Mouse (Mus musculus) urinary bladder, adult 2 months (tissue): ENCODE data around the gene Rab11fip5. TPM values are rescaled to one million over a fixed set of nuclear protein-coding genes. Genes with fewer than 3 reads are reported as not detected.
A peak's percentile ranks its signal among the peaks of the same experiment; 100 is the strongest.

Experiments
- DNase-seq: peaks from one replicate; pipeline ENCODE4 v3.0.0; 2022; ENCODE audit warnings: low spot score
- polyA plus RNA-seq: library from polyadenylated mRNA; depleted of rRNA; stranded (reverse); fragments of >200 nt; gene quantifications from 2 replicates; pipeline ENCODE4 v1.2.3, GENCODE M21; 2012

Rab11fip5 gene
- polyA plus RNA-seq, 1 experiment, result 58.1 TPM

DNA sequence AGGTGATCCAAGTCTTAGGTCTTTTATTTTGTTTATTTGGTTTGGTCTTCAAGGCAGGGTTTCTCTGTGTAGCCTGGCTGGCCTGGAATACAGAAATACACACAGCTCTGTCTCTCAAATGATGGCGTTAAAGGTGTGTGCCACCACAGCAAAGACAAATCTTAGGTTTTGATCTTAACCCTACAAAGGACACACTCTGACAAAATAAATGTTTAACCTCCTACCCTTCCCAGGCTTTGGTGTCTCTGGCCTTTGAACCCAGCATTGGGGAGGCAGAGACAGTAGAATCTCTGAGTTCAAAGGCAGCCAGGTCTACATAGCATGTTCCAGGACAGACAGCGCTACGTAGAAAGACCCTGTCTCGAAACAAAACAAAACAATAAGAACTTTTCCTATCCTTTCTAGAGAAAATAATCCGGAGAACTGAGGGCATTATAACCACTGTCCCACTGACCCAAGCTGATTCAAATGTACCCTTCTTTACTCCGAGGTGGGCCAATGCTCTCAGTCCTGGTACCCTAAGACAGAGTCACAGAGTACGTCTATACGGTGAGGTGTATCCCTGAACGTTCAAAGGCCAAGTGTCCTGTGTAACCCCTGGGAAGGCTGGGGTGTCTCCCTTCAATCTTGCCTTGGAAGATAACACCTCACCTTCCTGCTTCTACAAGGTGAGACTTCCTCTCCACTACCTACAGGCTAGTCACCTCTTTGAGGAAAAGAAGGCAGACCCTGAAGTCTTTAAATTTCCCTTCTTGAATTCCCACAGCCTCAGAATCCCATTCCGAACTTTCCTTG is 1.2 kb downstream of the Rab11fip5 start:
- DNase-seq, result no peak

DNA sequence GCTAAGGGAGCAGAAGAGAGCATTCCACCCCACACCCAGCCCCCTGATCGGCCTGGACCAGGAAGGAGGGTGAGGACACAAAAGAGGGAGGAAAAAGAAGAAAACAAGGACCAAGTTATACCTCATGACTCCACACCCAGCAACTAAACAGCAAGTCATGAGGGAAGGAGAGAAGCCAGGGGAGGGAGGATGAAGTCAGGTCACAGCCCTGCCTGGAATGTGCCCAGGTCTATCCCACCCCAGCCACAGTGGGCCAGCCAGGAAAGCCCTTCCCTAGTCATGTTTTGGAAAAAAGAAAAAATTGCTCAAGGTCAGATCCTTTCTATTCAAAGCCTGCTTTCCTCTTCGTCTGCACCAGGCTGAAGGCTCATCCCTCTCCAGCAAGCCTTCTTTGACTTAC is 1.9 kb downstream of the Rab11fip5 start:
- no peak for DNase-seq

DNA sequence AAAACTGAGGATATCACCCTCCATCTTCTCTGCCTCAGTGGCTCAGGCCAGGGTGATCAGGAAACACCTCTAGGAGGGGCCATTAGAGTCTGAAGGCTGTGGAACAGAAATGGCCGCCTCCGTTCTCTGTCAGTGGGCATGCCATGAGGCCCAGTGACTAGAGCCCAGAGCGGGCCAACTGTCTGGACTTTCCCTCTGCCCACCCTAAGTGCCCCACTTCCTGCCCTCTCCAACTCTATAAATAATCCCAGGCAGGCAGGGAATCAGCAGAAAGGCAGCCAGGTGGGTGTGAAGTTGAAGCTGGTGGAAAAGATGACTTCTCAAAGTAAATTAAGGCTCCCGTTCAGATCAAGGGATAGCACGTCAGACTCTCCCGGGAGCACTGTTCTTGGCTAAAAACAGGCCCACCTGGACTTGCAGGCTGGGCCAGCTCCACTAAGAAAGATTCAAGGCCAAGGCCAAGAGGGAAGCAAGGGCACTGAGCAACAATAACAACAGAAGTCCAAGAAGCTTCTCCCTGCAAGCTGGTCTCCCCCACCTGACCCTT is 2.5 kb downstream of the Rab11fip5 start:
- DNase-seq, result no peak

DNA sequence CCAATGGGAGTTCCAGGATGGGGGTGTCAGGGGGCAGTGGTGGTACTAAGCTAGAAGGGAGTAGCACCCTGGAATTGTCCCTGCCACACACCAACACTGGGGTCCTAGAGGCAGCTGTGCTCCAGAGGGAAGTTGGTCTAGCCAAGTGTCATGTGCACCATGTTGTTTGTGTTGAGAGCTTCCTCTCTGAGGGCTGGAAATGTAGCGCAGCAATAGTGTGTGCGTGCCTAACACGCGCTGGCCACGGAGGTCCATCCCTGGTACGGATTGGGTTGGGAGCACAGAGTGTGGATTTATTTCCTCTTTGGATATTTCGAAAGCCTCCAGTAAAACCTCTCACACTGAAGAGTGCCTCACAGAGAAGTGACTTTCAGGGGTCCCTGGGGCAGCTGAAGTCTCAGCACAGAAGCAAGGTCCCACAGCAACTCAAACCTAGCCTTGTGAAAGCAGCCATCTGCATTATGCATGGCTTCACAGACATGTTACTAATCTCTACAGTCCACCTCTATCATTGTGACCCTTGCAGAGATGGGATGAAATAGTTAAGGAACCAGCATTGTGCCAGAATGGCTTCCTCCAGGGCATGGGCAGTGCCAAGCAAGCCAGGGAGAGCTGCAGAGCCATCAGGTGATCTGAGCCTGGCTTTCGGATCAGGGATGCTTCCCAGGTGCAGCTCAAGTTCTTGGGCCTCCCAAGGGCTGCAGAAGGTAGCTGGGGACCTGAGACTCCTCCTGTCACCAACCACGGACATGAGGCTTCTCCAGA is 3.6 kb downstream of the Rab11fip5 start:
- no peak for DNase-seq

DNA sequence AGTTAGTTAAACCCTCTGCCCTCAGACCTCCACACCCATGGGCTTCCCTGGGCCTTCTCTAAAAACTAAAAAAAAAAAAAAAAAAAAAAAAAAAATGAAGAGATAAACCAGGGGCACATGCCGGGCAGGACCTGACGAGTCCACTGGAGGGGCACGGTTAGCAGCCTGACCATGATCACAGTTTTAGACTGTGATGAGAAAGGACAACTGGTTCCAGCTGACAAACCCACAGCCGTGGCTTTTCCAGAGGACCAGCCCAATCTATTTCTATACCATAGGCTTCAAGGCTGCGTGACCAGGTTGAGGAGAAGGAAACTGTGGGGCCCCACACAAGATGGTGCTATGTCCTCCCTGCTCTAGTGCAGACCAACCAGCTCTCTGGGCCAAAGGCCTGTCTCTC is 4.4 kb downstream of the Rab11fip5 start:
- no peak for DNase-seq

DNA sequence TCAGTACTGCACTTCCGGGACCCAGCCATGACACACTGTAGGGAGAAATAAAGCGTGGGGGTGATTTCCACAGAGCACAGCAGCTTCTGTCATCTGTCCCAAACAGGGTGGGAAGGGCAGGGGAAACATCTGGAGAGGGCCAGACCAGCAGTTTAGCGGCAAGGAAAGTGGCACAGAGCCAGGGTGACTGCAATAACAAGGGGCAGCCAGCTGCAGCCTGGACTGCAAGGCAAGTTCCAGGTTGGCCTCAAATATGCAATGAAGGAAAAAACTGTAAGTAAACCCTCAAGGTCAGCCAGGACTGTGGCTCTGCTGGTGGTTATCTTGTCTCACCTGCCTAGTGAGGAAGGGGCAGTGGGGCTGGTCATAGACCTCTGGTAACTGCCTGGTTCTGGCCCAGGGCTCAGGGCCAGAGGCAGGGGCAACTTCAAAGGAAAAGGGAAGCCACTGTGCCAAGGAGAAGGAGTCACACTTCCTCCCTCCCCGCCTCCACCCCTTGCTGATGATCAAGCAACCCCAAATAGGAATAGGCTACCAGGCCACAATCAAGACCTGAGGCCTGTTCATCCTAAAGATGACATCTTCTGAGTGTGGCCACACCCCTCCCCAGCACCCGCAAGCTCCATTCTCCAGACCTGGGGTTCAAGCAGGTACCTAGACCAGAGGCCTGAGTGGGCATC is 5.1 kb downstream of the Rab11fip5 start:
- peak; percentile 36 for DNase-seq

DNA sequence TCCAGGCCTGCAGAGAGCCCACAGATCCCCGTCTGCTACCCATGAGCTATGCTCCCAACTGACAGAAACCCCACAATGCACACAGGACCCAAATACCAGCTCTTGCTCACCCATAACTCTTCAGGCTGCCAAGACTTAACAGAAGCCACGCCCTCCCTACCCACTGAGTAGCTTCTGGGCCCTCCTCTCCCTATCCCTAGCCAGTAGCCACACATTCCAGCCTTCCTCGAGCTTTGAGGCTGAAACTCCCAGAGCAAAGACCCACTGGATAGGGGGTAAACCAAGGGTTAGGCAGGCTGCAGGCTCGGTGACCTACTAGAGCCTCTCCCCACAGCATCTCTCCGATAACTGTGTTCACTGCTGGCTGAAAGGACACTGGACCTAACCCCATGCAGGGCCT is 5.7 kb downstream of the Rab11fip5 start:
- DNase-seq, result no peak

DNA sequence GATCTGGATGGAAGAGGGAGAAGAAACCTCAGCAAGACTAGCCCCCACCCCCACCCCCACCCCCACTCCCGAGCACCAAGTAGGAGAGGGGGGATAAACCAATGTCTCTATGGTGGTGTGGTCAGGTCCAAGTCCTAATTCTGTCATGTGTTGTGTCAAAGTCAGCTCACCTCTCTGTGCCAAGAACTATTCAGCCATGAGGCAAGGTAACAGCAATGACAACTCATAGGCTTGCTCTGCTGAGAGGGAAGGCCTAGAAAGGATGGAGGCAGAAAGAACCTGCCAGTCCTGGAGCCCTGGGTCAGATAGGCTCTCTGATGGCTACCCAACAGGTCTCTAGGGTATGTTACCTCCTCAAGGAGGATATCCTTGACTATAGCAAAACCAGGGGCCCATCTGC is 6.3 kb downstream of the Rab11fip5 start:
- no peak for DNase-seq

DNA sequence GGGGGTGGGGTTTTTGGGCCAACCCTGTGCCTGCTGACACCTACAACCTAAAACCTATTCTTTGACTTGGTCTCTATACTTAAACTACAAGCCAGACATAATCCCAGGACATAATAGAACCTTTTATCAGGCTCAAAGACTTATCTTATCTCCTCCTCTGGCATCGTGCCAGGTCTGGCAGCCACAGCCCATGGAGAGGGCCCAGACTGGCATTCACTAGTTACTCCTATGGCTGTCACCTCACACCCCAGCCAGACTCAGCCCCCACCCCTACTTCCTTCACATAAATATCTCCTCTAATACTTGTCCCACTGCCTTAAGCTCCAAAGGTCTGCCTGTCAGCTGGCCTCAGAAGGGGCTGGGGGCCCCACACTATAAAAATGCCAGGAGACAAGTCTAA is 8.0 kb downstream of the Rab11fip5 start:
- DNase-seq, result no peak

DNA sequence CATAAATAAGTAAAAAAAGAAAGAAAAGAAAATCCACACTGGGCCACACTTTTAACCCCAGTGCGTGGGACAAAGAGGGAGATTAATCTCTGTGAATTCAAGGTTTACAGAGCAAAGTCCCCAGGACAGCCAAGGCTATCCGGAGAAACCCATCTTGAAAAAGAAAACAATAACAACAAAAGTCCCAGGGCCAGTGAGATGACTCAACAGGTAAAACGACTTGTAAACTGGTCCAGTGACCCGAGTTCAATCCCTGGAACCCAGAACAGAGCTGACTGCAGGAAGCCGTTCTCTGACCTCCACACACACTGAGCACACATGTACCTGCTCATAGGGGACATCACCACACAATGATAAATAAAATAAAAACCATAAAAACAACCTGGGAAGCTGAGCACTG is 10.0 kb downstream of the Rab11fip5 start:
- DNase-seq, result no peak

DNA sequence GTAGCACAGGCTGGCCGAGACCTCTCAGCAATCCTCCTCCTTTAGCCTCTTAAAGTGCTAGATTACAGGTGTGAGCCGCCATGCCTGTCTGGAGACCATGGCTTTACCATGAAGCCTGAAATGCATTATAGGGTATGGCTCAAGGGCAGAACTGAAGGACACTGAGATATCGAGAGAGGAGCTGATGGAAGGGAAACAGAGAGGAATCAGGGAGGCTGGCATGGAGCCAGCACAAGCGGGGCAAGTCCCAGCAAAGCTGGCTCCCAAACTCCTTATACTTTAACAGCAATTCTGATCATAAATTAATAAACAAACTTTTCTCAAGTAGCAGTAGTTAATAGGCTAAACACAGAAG is 10.6 kb downstream of the Rab11fip5 start:
- no peak for DNase-seq

DNA sequence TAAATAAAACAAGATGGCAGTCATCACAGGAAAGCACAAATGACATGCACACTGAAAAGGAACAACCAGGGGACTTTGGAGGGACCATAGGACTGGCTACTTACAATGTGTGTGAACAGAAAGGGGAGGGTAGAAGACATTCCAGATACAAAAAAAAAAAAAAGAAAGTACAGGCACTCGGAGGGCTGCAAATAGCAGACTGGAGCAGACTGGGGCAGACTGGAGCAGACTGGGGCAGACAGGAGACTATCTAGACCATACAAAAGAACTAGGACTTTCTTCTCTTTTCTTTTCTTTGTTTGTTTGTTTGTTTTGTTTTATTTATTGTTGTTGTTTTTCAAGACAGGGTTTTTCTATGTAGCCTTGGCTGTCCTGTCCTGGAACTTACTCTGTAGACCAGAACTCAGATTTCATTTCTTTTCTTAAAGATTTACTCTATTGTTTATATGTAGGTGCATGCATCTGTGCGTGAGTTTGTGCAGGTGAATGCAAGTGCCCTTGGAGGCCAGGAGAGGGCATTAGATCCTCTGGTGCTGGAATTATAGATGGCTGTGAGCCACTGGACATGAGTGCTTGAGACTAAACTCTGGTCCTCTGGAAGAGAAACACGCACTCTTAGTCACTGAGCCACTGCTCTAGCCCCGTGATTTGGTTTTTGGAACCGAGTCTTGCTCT is 11.1 kb downstream of the Rab11fip5 start:
- no peak for DNase-seq

DNA sequence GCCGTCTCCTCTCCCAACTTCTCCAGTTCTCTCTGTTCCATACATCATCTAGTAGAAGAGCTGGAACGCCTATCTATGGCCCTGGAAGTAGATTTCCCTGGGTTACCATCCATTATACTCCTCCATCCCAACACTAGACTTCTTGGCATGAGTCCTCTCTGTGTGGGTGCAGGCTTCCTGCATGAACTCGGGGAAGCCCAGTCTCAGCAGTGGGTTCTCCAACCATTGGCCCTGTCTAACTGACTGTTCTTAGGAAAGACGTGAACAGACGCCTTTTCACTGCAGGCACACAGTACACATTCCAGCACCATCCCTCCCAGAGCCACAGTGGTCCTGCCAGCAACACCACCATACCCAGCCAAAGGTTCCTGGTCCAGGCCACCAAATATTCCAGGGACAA is 11.8 kb downstream of the Rab11fip5 start:
- peak; percentile 13 for DNase-seq

DNA sequence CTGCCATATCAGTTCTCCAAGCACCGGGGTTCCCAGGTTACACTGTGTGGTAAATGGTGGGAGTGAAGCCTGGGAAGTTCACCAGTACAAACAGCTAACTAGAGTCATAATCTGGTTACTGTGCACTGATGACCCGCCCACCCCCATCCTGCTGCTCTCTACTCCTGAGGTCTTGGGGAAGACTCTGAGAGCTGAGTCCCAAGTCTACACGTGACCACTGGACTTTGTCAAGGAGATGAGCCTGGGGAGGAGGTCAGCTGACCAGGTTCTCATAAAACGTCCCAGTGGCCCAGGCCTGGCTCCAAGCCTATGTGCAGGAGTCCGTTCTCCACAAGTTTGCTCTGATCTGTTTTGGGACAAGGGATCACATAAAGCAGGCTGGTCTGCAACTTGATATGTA is 14.1 kb downstream of the Rab11fip5 start:
- no peak for DNase-seq

DNA sequence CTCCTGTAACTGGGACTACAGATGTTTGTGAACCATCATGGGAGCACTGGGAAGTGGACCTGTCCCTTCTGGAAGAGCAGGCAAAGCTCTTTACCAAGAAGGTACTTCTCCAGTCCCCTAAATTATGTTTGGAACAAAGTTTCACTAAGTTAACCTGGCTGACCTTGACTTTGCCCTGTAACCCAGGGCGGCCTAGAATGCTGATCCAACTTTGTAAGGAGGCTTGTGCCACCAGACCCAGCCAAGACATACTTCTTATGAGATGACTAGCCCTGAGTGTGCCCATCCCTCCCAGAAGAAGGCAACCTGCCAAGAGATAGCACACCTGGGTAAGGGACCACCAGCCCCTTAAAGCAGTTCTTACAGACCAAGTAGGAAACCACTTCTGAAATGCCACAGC is 15.6 kb downstream of the Rab11fip5 start:
- DNase-seq, result no peak

DNA sequence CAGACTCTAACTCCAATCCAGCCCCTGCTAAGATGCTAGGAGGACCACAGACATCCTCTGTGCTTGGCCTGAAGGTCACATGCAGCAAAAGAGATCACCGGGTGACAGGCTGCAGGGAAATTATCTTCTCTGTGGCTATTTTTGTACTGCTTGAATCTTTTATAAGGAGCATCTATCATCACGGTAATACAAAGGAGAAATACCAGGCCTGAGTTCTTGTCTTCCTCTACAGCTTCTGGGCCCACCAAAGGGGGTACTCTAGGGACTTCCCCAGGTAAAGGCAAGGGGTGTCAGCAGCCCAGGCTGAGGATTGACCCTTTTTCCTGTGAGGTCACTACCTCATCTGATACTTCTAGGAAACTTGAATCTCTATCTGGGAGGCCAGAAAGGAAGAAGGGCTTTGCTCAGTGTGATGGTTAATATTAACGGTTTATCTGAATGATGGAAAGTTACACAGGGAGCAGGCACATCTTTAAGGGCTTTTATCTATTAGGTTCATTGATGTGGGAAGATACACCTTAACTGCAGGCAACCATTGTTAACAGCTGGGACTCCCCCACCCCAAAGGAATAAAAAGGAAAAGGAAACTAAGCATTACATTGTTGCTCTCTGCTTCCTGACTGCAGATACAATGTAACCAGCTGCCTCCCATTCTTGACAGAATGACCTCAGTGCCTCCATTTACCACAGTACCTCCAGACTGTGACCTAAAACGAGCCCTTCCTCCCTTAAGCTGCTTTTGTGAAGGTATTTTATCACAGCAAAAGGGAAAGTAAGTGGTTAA is 17.6 kb downstream of the Rab11fip5 start:
- DNase-seq, result no peak

DNA sequence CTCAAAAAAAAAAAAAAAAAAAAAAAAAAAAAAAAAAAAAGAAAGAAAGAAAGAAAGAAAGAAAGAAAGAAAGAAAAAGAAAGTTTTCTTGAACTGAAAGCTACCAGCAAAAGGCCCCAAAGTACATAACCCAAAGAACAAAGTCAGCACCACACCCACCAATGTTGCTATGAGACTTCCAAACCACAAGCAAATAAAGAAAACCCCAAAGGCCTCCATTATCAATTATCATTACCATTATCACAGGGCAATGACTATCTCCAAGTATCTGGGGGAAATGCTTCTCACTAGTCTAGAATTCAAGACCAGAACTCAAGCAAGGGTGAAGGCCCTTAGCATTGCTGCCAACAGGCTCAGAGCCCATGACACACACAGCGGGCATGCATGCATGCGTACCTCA is 18.7 kb downstream of the Rab11fip5 start:
- no peak for DNase-seq

DNA sequence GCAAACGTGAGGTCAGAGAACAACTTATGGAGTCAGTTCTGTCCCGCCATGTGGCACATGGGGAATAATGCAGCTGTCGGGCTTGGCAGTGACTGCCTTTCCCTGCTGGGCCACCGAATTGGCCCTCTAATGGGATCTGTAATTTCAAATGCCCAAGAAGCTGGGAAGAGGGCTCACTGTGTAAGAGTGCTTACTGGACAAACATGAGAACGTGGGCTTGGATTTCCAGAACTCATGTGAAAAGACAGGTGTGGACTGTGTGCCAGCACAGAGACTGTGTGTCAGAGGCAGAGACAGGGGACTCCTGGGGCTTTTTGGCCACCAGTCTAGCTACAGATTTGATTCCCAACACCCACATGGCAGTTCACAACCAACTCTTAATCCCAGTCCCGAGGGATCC is 19.7 kb downstream of the Rab11fip5 start:
- DNase-seq, result no peak

DNA sequence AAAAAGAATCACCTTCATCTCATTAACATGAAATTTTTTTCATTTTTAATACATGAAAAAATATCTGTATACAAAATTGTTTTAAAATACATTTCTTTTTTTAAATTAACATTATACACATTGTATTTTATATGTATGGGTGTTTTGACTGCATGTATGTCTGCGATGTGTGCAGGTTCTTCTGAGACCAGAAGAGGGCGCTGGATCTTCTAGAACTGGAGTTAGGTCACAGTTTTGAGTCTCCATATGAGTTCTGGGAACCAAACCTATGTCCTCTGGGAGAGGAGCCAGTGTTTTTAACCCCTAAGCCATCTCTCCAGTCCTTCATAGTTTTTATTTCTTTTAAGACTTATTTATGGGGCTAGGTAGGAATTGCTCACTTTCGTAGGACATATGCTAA is 20.7 kb downstream of the Rab11fip5 start:
- no peak for DNase-seq

DNA sequence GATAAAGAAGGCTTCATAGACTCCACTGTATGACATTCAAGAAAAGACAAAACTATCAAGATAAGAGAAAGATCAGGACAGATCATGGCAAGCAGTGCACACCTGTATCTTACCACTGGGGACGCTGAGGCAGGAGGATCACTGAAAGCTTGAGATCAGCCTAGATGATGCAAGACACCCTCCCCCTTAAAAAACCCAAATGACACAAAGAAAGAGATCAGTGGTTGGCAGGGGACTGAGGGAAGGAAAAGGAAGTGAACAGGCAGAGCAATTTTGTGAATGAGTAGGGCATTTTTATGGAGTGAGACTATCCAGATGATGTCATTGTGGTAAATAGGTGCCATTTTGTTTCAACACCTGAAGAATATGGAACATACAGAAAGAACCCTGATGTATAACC is 24.3 kb downstream of the Rab11fip5 start:
- DNase-seq, result no peak

DNA sequence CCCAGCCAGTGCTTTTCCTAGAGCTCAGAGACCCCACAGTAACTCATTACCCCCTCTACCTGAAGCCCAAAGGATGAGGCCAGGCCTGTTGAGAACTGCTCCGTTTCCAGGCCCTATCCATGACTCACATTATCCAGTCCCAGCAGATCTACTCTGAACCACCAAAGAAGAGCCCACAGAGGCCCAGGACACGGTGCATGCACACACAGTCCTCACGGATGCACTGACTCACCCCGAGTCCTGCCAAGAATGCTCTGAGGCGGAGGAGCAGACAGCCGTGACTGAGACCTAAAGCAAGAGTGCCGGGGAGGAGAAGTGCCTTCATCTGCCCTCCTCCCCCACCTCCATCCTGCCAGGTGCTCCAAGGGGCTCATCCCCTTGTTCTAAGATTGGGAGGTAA is 25.2 kb downstream of the Rab11fip5 start:
- DNase-seq, result no peak
